Mouse (Mus musculus): ENCODE results near the gene 3110009E18Rik. TPM values are rescaled to one million over a fixed set of nuclear protein-coding genes. Genes with fewer than 3 reads are reported as not detected.

The 3110009E18Rik gene
- polyA plus RNA-seq, 1 experiment from 2014 or later = 17.3 TPM

DNA sequence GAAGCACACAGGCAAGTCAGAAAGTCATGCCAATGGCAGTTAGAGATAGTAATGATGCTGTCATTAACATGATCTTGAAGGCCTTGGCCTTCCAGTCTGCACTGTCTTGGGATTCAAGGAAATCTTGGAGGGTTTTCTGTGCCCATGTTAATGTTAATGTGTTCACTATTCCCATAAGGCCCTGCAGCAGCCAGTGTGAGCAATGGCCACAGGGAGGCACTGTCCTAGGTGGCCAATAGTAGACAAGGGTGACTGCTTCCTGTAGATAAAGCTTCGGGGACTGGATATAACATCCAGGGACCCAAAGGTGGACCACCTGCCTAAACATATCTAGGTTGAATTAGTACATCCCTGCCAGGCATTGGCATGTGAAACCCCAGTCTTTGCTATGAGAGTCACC lies 116.1 kb downstream of the 3110009E18Rik start:
- 95% methylated on average over 1 of the region's 1 CpGs for WGBS
- ATAC-seq (ENCODE audit: low read depth) = no peak
- H3K9ac ChIP-seq (replicated peaks; ENCODE audit: low read depth, low read length) = no peak overlapping the region

More for the DNA sequence above, 116.1 kb downstream of the 3110009E18Rik start:
- Histone ChIP-seq H3K9me3 (ENCODE audit: control insufficient read depth, low read length) (no peaks in the 10 kb centered on the region), H3K4me2 (ENCODE audit: low read depth, low read length) (no peak overlapping the region), H3K4me3 (ENCODE audit: low read depth, low read length) (no peak overlapping the region), H3K27ac (ENCODE audit: low read depth, low read length) (no peak overlapping the region), H3K27me3 (ENCODE audit: control insufficient read depth, insufficient read depth, low read length) (no peaks in the 10 kb centered on the region), H3K36me3 (ENCODE audit: control insufficient read depth, insufficient read depth, low read length) (no peaks in the 10 kb centered on the region), H3K4me1 (ENCODE audit: control insufficient read depth, insufficient read depth, low read length) (no peaks in the 10 kb centered on the region)

Other genes with a start within 250 kb of the 3110009E18Rik start
- gene Tmem177, start 208.0 kb upstream of the 3110009E18Rik start, polyA plus RNA-seq (2014; fragmentation: Nextera tagmentation; extraction: Ambion mirVana) = 5.9 and 6.7 TPM in 2 replicates
- gene Cfap221, start 124.0 kb upstream of the 3110009E18Rik start, polyA plus RNA-seq (2014; fragmentation: Nextera tagmentation; extraction: Ambion mirVana) = 0.13 and 0.18 TPM in 2 replicates
- 0.66 and 0.77 TPM in 2 replicates for gene Sctr, start 114.3 kb upstream of the 3110009E18Rik start, polyA plus RNA-seq (2014; fragmentation: Nextera tagmentation; extraction: Ambion mirVana)
- 2.6 and 9.0 TPM in 2 replicates for gene Tmem37, start 47.1 kb upstream of the 3110009E18Rik start, polyA plus RNA-seq (2014; fragmentation: Nextera tagmentation; extraction: Ambion mirVana)
- 1,841 and 1,897 TPM in 2 replicates for gene Dbi, start 109 bp upstream of the 3110009E18Rik start, polyA plus RNA-seq (2014; fragmentation: Nextera tagmentation; extraction: Ambion mirVana)
- gene Steap3, start 151.5 kb downstream of the 3110009E18Rik start, polyA plus RNA-seq (2014; fragmentation: Nextera tagmentation; extraction: Ambion mirVana) = 1.7 and 3.0 TPM in 2 replicates
- 0.99 and 1.0 TPM in 2 replicates for gene C1ql2, start 219.4 kb downstream of the 3110009E18Rik start, polyA plus RNA-seq (2014; fragmentation: Nextera tagmentation; extraction: Ambion mirVana)